28 mouse cellular contexts compared by ENCODE assay signal in the genomic region with DNA sequence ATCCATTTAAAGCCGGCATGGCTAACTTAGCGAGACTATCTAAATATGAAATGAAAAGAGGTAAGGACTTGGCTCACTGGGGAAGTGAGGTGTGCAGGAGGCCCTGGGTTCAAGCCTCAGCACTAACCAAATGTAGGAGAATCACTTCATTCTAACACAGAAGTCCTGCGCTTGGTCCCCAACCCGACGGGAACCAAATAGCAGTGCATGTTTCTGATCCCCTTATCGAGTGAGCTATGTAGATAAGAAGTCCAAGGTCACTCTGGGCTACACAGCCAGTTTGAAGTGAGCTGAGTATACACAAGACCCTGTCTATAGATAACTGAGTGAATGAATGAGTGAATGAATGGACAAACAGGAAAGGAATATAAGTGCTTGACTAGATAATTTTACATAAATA.
"Had no signal": no experiment of that assay in that cellular context is flagged by ENCODE, and none has a peak within 500 bp of the region (broad histone marks: within the 10 kb centered on the region; RNA-seq: fewer than 3 reads in every experiment).

No protein-coding gene starts in this region.

- H3K4me3 ChIP-seq: gastrocnemius, adult 2 months; heart, embryonic 13.5 days; heart, embryonic 15.5 days; hindbrain, embryonic 10.5 days; hindbrain, embryonic 12.5 days; kidney, embryonic 15.5 days; limb, embryonic 13.5 days; limb, embryonic 15.5 days; liver, embryonic 12.5 days had no signal

- H3K4me2 ChIP-seq: heart, embryonic 11.5 days; heart, embryonic 13.5 days; heart, embryonic 15.5 days; hindbrain, embryonic 12.5 days; hindbrain, embryonic 14.5 days; kidney, embryonic 15.5 days; limb, embryonic 13.5 days; limb, embryonic 15.5 days; liver, embryonic 12.5 days had no signal

- DNase-seq: gastrocnemius, adult 2 months; gastrocnemius, postnatal 10 days; gastrocnemius, postnatal 25 days; heart, postnatal 10 days; heart, postnatal 4 days; kidney, adult 11 months; kidney, adult 2 months; kidney, adult 9 months; kidney, postnatal 14 days; kidney, postnatal 36 days; layer of hippocampus, adult 9-11 months; layer of hippocampus, postnatal 36 days; left cerebral cortex, postnatal 4 days had no signal

- H3K27ac ChIP-seq: gastrocnemius, adult 2 months; heart, embryonic 13.5 days; heart, embryonic 15.5 days; hindbrain, embryonic 10.5 days; hindbrain, embryonic 12.5 days; hindbrain, embryonic 14.5 days; kidney, embryonic 15.5 days; kidney, postnatal 0 days; limb, embryonic 13.5 days; limb, embryonic 15.5 days; liver, embryonic 12.5 days; liver, embryonic 14.5 days had no signal

- H3K9me3 ChIP-seq: heart, embryonic 13.5 days; heart, embryonic 15.5 days; hindbrain, embryonic 10.5 days; hindbrain, embryonic 12.5 days; kidney, embryonic 15.5 days; limb, embryonic 13.5 days; limb, embryonic 15.5 days; liver, embryonic 12.5 days had no signal

- H3K9ac ChIP-seq: heart, embryonic 13.5 days; heart, embryonic 15.5 days; hindbrain, embryonic 12.5 days; hindbrain, embryonic 14.5 days; kidney, embryonic 15.5 days; limb, embryonic 13.5 days; limb, embryonic 15.5 days; liver, embryonic 12.5 days; liver, embryonic 14.5 days had no signal

- H3K4me1 ChIP-seq: hindbrain, embryonic 10.5 days; liver, embryonic 12.5 days had no signal

- ATAC-seq: forebrain, embryonic 16.5 days; hindbrain, embryonic 16.5 days; inflammation-experienced regulatory T-cells, adult 6 months; liver, embryonic 12.5 days had no signal

- H3K36me3 ChIP-seq: heart, embryonic 13.5 days; heart, embryonic 15.5 days; hindbrain, embryonic 10.5 days; hindbrain, embryonic 12.5 days; kidney, embryonic 15.5 days; limb, embryonic 13.5 days; limb, embryonic 15.5 days; liver, embryonic 12.5 days had no signal

- H3K27me3 ChIP-seq: heart, embryonic 13.5 days; heart, embryonic 15.5 days; hindbrain, embryonic 12.5 days; kidney, embryonic 15.5 days; limb, embryonic 13.5 days; limb, embryonic 15.5 days; liver, embryonic 12.5 days had no signal
